Mouse (Mus musculus) lung, postnatal 0 days (tissue): Measurements from ENCODE around the gene Exosc1.

Experiments used
- CTCF ChIP-seq: IDR thresholded peaks from 2 replicates; pipeline ENCODE4 v1.5.1; 2016; ENCODE audit warnings: antibody characterized with exemption, mild to moderate bottlenecking
- EP300 ChIP-seq: IDR thresholded peaks from 2 replicates; pipeline ENCODE4 v1.6.1; 2016; ENCODE audit warnings: antibody characterized with exemption, mild to moderate bottlenecking, control low read depth

GRCm38 (mm10) chr19:41980422-41980818 is 47.2 kb upstream of the Exosc1 start:
- TF ChIP-seq CTCF: no peak
- no peak for TF ChIP-seq EP300
